Mouse (Mus musculus): ENCODE measurements around the gene Fat3.

Fat3 gene

DNA sequence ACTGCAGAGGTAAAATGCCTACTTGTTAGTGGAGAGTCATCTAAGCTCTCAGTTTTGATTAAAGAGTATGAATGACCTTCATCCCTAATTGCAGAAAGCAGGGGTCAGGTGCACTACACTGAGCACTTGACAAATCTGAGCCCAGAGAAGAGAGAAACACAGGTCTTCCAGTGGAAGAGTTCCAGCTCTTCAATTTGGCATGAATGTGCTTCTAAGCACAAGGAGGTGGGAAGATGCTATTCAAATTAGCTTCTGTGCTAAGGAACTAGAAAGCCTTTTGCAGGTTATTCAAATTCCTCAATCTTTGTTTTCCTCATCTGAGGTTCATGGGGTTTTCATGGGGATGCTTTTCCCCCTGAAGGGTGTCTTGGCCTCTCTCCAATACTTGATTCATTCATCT lies 194.9 kb downstream of the Fat3 start:
- DNase-seq: no peak

- no peak for DNase-seq
Observed at GRCm38 (mm10) chr9:16305396-16306086, 195.5 kb downstream of the Fat3 start.

DNA sequence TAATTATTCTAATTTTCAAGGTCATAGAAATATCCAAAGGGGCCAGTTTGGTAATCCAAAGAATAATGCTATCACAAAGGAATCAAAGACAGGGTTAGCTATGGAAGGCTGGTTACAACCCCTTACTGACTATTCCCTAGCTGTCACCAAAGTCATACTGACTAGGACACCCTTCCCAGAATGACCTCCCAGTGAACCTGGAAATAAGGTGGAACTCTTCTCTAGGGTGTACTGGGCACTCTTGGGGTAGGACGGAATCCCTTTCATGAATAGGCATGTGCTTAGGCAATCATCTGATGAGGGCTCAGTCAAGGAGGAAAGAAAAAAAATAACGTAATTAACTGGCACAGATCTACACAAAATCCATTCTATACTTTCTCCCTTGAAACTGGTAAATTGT lies 196.1 kb downstream of the Fat3 start:
- no peak for DNase-seq

DNA sequence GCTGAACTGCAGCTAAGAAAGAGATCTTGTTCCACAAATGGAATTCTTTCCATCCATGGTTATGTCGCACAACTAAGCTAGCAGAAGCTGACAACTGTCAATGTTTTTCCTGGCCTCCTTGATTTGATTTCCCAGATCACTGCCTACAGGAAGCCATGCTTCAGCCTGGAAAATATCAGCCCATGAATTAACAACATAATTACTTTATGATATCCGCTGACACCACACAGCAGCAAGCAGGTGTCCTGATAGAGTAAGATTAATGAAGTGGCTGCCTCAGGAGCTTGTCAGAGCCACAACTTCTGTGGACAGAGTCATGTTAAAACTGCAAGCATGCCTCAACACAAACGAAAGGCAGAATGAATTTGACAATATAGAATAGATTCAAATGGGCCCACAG lies 198.6 kb downstream of the Fat3 start:
- DNase-seq: no peak

DNA sequence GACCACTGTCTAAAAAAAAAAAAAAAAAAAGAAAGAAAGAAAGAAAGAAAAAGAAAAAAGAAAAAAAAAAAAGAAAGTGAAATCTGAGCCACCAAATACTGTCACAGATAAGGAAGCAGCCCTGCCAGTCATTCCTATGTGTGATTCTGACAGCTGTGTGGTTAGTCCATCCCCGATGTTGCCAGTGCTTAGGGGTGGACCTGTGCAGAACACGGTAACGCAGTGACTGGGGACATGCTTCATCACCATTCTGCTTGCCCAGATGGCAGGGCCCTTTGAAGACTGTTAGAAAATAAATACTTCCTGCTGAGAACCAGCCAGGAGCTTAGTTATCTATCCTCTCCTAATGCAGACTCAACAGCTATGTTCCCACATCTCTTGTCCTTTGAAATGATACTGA lies 203.2 kb downstream of the Fat3 start:
- no peak for DNase-seq

DNA sequence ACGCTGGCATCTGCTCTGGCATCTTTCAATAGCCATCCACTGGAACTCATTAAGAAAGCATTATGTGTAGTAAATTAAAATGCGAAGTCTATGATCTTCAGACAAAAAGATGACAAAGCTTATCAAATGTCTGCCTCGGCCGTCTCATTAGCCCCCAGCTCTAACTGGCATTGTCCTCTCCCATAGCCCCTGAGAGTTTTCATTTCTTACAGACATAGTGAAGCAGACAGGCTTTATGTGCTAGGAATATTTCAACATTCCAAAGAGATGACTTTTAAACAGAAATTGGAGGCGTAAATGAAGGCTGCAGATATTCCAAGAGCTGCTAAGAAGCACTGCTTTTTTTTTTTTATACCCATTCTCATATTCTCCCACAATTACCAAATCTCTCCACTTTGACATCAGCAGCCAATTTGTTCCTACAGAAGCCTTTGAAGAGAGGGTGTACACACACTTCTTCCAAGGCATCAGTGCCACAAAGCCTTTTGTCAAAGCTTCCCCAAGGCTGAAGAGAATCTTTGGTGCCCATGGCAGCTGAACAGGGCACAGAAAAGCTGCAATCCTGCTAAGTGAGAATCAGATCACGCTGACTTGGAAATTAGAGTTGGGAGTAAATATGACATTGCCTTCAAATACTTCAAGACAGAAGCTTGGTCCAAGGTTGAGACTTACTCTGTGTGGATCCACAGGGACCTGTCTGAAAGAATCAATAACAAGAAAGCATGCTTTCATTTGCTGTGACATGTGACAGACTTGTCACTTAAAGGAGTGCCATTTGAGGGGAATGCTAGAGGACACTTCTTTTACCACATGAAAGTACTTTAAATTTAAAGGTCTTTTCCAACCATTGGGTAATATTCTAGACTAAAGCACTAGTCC lies 206.9 kb downstream of the Fat3 start:
- DNase-seq: no peak

GRCm38 (mm10) chr9:16292492-16292891 lies 208.6 kb downstream of the Fat3 start:
- DNase-seq: no peak

DNA sequence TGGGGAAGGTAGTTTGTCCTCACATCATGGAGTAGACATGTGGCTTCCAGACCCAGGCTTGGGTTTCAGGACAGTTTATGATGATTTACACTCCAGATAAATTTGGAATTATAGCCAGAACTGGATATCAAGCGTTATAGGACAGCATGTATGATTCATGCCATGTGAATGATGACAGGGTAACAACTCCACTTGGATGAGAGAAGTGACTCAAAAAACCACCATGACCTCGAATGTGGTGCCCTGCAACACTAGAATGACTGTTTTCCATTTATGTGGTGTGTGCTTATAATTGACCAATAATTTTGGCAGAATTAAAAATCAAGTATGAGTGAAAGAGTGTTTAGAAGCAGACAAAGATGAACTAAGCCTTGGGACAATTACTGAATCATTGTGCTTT lies 210.2 kb downstream of the Fat3 start:
- no peak for DNase-seq

- DNase-seq: no peak
Observed at GRCm38 (mm10) chr9:16283033-16283432, 218.1 kb downstream of the Fat3 start.

GRCm38 (mm10) chr9:16282291-16282804 lies 218.7 kb downstream of the Fat3 start:
- no peak for DNase-seq

- DNase-seq: no peak
Observed at GRCm38 (mm10) chr9:16275589-16275988, 225.5 kb downstream of the Fat3 start.

- DNase-seq: no peak
Observed at GRCm38 (mm10) chr9:16274130-16274529, 227.0 kb downstream of the Fat3 start.

DNA sequence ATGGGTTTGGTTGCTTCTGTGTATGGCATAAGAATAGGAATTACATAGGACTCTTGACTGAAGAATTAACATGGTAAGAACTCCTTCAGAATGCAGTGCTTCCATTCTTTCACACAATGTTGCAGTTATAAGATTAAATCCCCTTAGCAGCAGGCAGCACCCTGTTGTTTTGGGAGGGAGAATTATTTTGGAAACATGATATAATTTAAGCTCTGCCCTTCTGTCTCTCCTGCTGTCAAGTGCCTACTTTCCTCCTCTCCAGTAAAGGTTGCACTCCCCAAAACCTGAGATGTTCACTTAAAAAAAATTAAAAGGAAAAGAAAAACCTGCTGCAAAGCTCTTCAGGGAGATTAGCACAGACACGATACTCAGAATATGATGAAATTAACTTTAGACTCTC lies 228.3 kb downstream of the Fat3 start:
- no peak for DNase-seq

DNA sequence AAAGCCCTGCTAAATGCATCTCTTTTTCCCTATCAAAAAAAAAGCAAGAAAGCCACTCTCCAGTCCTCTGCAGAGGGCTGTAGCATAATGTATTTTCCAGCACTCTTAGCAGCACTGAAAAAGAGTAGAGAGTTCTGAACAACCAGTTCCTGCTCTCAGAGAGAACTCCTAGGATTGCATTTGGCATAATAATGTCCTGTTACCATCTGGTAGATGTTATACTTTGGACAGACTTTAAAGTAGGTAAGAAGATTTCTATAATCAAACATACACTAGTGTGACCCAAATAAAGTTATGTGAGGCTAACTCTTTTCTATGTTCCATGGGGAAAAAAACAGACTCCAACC lies 230.3 kb downstream of the Fat3 start:
- no peak for DNase-seq

- no peak for DNase-seq
Observed at GRCm38 (mm10) chr9:16270056-16270767, 230.9 kb downstream of the Fat3 start.

GRCm38 (mm10) chr9:16265519-16265918 lies 235.6 kb downstream of the Fat3 start:
- no peak for DNase-seq

- no peak for DNase-seq
Observed at GRCm38 (mm10) chr9:16257241-16257840, 243.7 kb downstream of the Fat3 start.

- no peak for DNase-seq
Observed at GRCm38 (mm10) chr9:16256577-16257207, 244.4 kb downstream of the Fat3 start.

- no peak for DNase-seq
Observed at GRCm38 (mm10) chr9:16246741-16247140, 254.3 kb downstream of the Fat3 start.

DNA sequence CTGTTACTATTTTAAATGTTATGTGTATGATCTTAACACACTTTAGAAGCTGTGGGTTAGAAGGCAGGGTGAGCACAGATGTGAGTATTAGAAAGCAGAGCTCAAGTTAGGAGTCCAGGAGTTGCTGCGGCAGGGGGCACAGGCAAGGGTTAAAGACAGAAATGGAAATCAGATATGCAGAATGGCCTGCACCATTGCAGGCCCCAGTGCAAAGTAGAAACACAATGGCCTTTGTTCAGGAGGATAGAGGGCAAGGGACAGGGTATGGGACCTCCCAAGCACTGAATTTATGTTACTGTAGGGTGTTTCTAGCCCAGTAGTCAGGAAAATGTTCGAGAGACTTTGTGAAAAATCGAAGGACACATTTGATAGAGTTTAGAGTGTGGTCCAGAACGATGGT lies 269.5 kb downstream of the Fat3 start:
- no peak for DNase-seq

DNA sequence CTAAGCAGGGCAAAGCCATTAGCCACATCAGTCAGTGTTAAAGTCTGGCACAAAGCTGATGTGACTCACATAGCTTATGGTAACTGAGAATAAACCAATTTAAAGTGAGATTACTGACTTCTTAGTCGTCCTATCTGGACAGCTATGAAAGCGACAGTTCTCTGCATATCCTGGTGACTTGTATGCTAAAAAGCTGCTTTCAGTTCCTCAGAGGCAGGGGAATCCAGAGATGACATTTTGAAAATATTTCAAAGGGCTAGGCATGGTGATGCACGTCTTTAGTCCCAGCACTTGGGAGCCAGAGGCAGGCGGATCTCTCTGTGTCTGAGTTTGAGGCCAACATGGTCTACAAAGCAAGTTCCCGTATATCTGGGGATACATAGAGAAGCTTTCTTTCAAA lies 272.2 kb downstream of the Fat3 start:
- DNase-seq: no peak

DNA sequence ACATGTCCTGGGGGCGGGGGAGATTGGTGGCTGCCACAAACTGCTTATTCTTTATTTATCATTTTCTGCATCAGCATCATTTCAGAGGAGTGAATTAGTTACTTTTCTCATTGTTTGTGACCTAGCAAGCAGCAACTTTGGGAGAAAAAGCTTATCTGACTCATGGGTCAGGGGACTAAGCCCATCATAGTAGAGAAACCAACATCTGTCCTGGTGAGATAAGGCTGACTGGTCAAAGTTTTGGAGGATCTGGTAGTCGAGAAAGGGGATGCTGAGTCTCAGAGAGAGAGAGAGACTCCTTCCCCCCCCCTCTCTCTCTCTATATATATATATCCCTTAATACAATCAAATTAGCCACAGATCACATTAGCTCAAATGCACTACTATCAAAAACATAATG lies 273.7 kb downstream of the Fat3 start:
- no peak for DNase-seq

DNA sequence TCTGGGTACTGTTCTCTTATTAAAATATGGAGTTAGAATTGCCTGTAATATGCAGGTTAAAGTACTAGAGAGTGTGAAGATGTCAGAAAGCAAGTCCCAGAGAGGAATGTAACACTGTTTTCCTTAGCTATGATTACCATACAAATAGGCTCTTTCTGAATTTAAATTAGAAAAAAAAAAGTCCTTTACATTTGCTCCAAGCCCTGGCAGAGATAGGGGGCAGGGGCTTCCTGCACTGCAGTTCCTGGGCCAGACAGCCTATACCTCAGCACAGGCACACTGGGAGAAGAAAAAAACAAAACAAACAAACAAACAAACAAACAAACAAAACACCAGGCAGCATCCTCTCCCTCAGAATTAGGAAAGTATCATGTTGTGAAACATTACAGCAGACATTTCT lies 274.5 kb downstream of the Fat3 start:
- no peak for DNase-seq

Measured in right cerebral cortex, postnatal 25 days (tissue).